Mouse (Mus musculus): ENCODE data around the gene Taar4.

DNA sequence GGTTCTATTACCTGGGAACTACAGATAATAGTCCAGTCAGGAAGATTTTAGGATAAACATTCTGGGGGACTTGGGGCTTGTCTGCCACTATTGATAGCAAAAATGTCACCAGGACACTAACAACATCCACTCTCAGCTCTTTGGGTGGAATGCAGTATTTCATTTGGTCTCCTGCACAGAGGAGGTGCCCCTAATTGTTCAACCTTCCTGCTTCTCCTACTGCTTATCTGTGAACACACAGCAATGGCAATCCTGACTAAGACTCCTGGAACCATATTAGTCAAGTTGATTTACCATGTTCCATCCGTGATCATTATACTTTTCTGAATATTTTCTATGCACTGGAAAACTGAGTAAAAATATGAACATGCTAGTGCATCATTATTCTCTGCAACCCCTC, 47.8 kb downstream of the Taar4 start:
- no peak for TF ChIP-seq CTCF (IDR thresholded peaks at IDR 0.05; ENCODE audit: extremely low read depth, insufficient read depth, insufficient read length, insufficient replicate concordance)
- no peak for TF ChIP-seq POLR2A (IDR thresholded peaks at IDR 0.05; ENCODE audit: low read depth, low read length)
